Mouse (Mus musculus): ENCODE data around the gene Ttc39b. TPM values are rescaled to one million over a fixed set of nuclear protein-coding genes. Genes with fewer than 3 reads are reported as not detected.
"Not testable (repeated sequence)": the region's sequence is repeated elsewhere in the genome, so short reads cannot be mapped to it uniquely, and the experiment has no call there.

Gene Ttc39b
- total RNA-seq, 4 experiments from 2014 or later = 4.4 to 5.1 (median 4.9) TPM

DNA sequence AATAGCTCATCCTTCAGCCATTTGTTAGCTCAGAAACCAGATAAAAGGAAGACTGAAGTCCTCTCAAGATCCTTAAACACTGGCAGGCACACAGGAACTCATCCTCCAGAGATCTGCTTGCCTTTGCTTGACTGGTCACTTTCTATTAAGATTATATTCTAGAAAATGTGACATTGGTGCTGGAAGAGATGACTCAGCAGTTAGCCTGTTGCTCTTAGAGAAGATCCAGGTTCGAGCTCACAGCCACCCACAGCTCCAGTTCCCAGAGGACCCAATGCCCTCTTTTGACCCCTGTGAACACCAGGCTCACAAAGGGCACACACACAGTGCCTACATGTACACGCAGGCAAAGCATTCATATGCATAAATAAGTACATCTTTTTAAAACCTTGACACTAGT lies 49.8 kb downstream of the Ttc39b start:
- no peak for DNase-seq (ENCODE audit: low spot score in 2 of 2)

DNA sequence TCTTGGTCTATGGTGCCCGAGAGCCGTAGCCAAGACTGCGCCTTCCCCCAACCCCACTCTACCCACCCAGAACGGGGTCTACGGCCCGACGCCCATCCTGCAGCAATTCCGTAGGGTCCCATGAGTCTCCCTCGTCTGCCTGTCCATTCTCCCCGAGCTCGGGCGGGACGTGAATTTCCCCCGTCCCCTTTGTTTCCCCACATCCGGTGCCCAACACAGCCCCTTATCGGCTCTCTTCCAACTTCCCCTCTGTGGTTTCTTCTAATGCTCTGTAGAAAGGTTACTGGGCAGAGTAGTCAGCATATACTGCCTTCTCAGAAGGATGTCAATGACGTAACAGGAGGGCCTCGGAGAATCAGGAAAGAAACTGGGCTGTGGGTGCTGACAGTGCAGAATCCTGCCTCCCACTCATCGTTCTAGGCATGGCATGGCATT lies 50.4 kb downstream of the Ttc39b start:
- DNase-seq (ENCODE audit: low spot score in 2 of 2) = no peak

DNA sequence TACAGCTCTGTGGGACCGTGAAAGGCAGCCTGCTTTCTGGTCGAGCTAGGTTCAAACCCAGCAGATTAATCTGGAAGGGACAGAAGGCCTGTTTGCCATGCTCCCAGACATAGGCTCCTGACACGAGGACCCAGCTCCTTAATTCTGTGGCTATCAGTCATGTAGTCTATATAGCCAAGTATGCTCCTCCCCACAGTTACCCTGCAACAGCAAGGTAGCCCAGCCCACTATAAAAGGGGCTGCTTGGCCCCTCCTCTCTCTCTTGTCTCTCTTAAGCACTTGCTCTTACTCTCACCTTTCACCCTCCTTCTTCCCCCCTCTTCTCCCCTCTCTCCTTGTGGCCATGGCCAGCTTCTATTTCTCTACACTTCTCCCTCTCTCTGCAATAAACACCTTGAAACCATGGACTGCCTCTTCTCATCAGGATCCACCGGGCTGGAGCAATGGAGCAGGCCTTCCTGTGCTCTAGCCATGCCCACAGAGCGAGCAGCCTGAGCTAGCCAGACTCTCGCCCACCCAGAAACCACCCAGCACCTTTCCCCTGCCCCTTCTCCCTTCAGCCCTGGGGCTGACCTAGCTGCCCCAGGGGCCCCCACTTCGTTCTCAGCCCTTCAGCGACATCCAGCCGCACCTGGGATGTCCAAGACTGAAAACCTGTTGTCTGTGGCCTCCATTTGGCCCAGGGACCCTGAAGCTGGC lies 51.0 kb downstream of the Ttc39b start:
- no peak for DNase-seq (ENCODE audit: low spot score in 2 of 2)

DNA sequence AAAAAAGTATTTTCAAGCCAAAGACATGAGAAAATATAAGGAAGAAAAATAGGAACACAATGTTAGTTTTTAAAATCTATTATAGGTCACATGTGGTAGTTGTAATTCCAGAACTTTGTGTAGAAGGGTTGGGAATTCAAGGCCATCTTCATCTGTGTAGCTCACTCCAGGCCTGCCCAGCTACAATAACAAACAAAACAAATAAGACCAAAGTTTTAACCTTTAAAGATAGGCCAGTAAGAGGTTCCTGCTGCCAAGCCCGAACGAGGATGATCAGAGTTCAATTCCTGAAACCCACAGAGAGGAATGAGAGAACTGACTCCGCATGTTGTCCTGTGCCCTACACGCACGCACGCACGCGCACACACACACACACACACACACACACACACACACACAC lies 53.6 kb downstream of the Ttc39b start:
- no peak for DNase-seq (ENCODE audit: low spot score in 2 of 2)

DNA sequence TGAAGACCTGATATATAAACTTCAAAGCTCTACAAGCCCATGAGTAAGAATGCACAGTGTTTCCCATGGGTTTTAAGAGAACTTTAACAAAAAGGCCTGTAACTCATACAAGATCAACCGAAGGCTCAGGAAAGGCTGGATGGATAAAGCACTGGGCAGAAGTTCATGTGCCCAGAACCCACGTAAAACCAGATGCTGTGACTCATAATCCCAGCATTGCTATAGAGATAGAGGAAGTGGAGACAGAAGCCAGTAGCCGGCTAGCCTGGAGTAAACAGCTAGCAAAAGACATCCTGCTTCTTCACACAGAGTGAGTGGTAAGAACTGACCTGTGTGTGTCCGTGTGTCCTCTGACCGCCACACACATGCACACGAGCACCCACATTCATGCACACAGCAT lies 54.4 kb downstream of the Ttc39b start:
- no peak for DNase-seq (ENCODE audit: low spot score in 2 of 2)

GRCm38 (mm10) chr4:83265926-83266692 lies 57.9 kb downstream of the Ttc39b start:
- DNase-seq (ENCODE audit: low spot score in 2 of 2) = no peak

DNA sequence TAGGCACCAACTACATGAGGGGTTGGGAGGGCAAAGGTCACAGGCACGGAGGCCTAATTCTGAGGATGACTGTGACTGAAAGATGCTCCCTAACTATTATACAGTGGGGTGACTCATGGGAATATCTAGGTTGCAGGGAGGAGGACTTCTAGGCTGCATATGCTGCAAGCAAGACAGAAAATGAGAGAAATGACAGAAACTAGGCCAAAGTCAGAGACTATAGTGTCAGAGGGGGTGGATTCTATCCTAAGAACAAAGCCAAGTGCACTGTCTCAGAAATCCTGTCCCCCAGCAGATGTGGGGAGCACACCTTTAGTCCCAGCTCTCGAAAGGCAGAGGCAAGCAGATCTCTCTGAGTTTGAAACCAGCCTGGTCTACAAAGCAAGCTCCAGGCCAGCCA lies 59.2 kb downstream of the Ttc39b start:
- DNase-seq (ENCODE audit: low spot score in 2 of 2) = no peak

DNA sequence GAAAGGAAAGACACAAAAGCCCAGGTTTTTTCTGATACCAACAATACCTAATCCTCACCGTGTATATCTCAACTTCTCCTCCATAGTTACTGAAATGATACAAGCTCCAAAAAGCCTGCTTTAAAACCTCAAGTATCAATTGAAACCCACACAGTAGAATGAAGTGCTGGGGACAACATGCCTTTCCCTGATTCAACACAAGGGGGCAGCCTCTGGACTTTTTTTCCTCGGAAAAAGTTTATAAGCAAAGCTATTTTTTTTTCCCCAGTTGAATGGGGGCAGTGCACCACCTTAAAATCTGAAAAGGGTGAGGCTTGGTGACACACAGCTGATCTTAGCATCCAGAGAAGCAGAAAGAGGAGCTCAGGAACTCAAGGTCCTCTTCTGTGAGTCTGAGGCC lies 62.1 kb downstream of the Ttc39b start:
- no peak for DNase-seq (ENCODE audit: low spot score in 2 of 2)

- DNase-seq (ENCODE audit: low spot score in 2 of 2) = no peak
Measured at GRCm38 (mm10) chr4:83259690-83260089, 64.4 kb downstream of the Ttc39b start.

GRCm38 (mm10) chr4:83258273-83258672 lies 65.8 kb downstream of the Ttc39b start:
- DNase-seq (ENCODE audit: low spot score in 2 of 2) = no peak

DNA sequence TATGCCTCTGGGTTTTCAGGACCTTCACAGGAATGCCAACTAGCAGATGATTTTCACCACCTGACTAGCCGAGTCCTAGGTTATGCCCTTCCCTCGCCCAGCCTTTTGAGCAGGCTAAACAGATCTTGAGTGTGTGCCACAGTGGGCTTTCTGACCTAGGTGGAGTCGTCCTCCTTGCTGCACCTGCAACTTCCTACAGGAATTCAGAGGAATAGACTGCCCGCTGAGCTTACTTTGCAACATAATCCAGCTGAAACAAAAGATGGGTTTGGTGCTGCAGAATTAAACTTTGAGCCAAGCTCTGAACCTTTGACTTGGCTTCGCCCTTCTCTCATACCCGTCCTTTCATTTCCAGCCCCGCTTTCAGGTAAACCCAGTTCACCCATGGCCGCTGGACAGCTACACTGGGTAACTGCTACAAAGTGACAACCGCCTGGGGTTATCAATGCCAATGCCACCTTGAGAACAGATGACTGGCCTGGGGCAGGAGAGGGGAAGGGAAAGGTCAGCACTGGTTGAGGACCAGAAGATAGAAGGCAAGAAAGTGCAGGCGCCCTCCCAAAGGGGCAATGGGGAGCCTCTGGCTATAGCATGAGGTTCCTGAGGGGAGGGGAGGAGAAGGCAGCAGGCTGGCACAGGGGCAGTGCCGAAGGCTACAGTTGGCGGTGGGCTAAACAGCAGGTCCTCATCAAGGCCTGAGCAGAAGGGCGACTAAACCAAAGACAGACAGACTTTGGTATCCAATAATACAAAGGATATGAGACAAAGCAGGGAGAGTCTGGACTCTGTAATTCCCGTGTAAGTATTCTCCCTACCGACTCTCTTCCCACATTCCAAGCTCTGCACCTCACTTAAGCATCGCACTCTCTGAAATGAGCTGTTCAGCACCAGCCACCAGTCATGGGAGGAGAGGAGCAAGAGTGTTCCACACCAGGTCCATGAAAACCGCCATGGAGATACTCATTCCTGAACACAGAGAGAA lies 66.5 kb downstream of the Ttc39b start:
- no peak for DNase-seq (ENCODE audit: low spot score in 2 of 2)

DNA sequence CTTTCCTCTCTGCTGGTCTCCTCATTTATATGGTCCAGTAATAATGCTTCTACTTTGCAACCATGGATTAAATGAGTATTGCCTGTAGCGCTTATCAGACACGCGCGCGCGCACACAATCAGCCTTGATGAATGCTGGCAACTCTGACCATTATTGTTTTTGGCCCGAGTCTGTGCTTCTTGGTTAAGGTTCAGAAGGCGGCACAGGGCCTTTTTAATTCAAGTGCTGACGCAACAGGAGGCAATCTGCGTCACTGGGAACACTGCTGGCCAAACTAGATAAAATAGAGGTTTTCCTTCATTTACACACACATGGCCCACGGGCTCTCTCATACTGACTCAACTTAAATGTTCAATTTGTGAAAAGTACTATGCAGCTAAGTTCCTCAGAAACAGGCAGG lies 67.3 kb downstream of the Ttc39b start:
- no peak for DNase-seq (ENCODE audit: low spot score in 2 of 2)

- DNase-seq (ENCODE audit: low spot score in 2 of 2) = no peak
Measured at GRCm38 (mm10) chr4:83254941-83255340, 69.1 kb downstream of the Ttc39b start.

- DNase-seq (ENCODE audit: low spot score in 2 of 2) = no peak
Measured at GRCm38 (mm10) chr4:83253679-83254078, 70.4 kb downstream of the Ttc39b start.

GRCm38 (mm10) chr4:83243706-83244105 lies 80.3 kb downstream of the Ttc39b start:
- DNase-seq (ENCODE audit: low spot score in 2 of 2) = no peak

GRCm38 (mm10) chr4:83241630-83242029 lies 82.4 kb downstream of the Ttc39b start:
- DNase-seq (ENCODE audit: low spot score in 2 of 2) = no peak

DNA sequence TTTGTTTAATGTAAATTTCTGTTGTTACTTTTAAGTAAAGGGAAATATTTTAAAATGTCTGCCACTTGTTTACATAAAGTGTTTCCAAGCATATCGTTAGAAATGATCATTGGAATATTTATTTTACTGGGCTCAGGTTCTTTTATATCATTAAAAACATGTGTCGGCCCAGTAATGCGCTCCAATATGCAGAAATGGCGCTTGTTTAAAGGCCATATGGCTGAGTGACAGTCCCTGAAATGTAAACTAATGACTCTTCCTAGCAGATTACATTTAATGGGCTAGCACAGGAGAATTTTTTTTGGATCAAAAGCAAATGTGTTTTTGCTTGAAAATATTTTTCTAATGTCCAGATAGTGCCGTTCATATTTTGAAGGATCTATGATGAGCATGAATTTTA lies 86.4 kb downstream of the Ttc39b start:
- DNase-seq (ENCODE audit: low spot score in 2 of 2) = no peak

GRCm38 (mm10) chr4:83235304-83235703 lies 88.8 kb downstream of the Ttc39b start:
- not testable (repeated sequence) for DNase-seq (ENCODE audit: low spot score in 2 of 2)

DNA sequence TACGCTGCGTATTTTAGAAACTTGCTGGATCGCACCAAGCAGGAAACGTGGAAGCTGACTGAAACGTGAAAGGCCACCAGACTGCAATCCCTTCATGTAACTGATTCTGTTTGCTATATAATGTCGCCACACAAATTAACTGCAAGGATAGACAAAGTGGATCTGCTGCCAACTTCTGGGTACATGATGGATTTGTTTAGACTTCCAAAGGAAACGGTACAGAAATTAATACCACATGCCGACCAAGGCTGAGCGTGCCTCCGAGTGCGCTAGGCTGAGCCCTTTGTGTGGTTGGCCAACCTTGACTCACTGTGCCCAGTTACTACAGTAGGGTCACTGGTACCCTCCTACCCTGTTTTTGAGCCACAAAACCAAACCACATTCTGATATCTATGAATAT lies 89.3 kb downstream of the Ttc39b start:
- no peak for DNase-seq (ENCODE audit: low spot score in 2 of 2)

DNA sequence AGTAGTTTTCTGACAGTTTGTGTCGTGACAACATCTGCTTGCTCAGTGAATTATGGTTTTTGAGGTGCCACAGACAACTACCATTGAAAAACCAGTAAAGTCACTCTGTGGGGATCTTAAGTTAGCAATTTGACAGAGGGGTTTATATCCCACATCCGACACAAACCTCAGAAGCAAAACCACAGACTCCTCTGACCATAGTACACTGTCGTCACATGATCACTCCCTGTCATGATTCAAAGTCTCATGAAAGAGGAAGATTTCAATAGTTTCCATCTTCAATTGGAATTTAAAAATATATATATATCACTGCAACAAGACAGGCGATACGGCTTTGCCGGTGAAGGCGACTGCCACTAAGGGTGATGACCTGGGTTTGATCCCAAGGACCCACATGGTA lies 89.9 kb downstream of the Ttc39b start:
- no peak for DNase-seq (ENCODE audit: low spot score in 2 of 2)

GRCm38 (mm10) chr4:83233181-83234123 lies 90.6 kb downstream of the Ttc39b start:
- no peak for DNase-seq (ENCODE audit: low spot score in 2 of 2)

Data from gastrocnemius, adult 8-10 months (tissue).